Mouse (Mus musculus) C2C12 (cell line): ENCODE measurements around the gene Gck.

Experiments used
- CEBPB ChIP-seq: IDR thresholded peaks from one replicate; pipeline ENCODE4 v1.6.1; 2011; ENCODE audit warnings: low read depth, mild to moderate bottlenecking, control low read depth, moderate library complexity
- CTCF ChIP-seq: IDR thresholded peaks from one replicate; pipeline ENCODE4 v1.5.1; 2011; ENCODE audit not compliant: control insufficient read depth, insufficient read depth, insufficient read length
- FOSL1 ChIP-seq: IDR thresholded peaks from one replicate; pipeline ENCODE4 v1.8.0; 2011; ENCODE audit warnings: mild to moderate bottlenecking, low read length; ENCODE audit not compliant: poor library complexity, insufficient read depth, severe bottlenecking
- MAX ChIP-seq: IDR thresholded peaks from one replicate; pipeline ENCODE4 v1.6.1; 2011; ENCODE audit warnings: mild to moderate bottlenecking, control low read depth
- MYOD1 ChIP-seq: IDR thresholded peaks from one replicate; pipeline ENCODE4 v1.6.1; 2011; ENCODE audit warnings: low read depth; ENCODE audit not compliant: control insufficient read depth, insufficient read length
- MYOG ChIP-seq: IDR thresholded peaks from one replicate; pipeline ENCODE4 v1.6.1; 2011; ENCODE audit not compliant: control insufficient read depth, insufficient read length; ENCODE audit errors: extremely low read depth
- USF1 ChIP-seq: IDR thresholded peaks from one replicate; pipeline ENCODE4 v1.6.1; 2011; ENCODE audit warnings: low read depth, mild to moderate bottlenecking, control low read depth, moderate library complexity

GRCm38 (mm10) chr11:5948546-5949250, 1.2 kb downstream of the Gck start:
- TF ChIP-seq CTCF (no peak), MYOD1 (no peak), MAX (no peak), CEBPB (no peak), FOSL1 (no peak), USF1 (no peak), MYOG (no peak)
